Mouse (Mus musculus) Patski (cell line): ENCODE results near the gene Pold2. TPM values are rescaled to one million over a fixed set of nuclear protein-coding genes. Genes with fewer than 3 reads are reported as not detected.

ENCODE experiments used
- ATAC-seq: fragments of 100-300 bp; one replicate; pipeline ENCODE4 v1.8.0; 2021
- CTCF ChIA-PET: fragments of 350-600 bp; sonication (Branson Sonifier 250); formaldehyde crosslinking; loops from one replicate; lab custom pipeline; 2022; ENCODE audit warnings: inconsistent platforms; lab: Charles Lee
- POLR2A ChIA-PET: fragments of 350-600 bp; sonication (Branson Sonifier 250); formaldehyde crosslinking; loops from one replicate; lab custom pipeline; 2022; ENCODE audit warnings: antibody characterized with exemption, inconsistent platforms; lab: Charles Lee
- DNase-seq: peaks from one replicate; pipeline ENCODE4 v3.0.0-alpha.2; 2011; ENCODE audit warnings: low read depth, low spot score
- H3K27me3 ChIP-seq: fragments of 371-371 bp; one replicate; pipeline ENCODE4 v1.5.1; 2021
- CTCF ChIP-seq: fragments of 100-300 bp; IDR thresholded peaks from one replicate; pipeline ENCODE4 v1.5.1; 2021
- in situ Hi-C: fragments of 300-500 bp; cut with MboI; formaldehyde crosslinking; loops from 3 replicates; pipeline ENCODE4 v1.11.1; 2018; ENCODE audit warnings: low pct_unique_long_range_greater_than_20kb, mixed read lengths
- polyA plus RNA-seq: library from polyadenylated mRNA; unstranded; gene quantifications from one replicate; pipeline ENCODE4 v1.2.3, GENCODE M21; 2021

The Pold2 gene
- polyA plus RNA-seq, 1 experiment from 2014 or later, result 76.9 TPM

DNA sequence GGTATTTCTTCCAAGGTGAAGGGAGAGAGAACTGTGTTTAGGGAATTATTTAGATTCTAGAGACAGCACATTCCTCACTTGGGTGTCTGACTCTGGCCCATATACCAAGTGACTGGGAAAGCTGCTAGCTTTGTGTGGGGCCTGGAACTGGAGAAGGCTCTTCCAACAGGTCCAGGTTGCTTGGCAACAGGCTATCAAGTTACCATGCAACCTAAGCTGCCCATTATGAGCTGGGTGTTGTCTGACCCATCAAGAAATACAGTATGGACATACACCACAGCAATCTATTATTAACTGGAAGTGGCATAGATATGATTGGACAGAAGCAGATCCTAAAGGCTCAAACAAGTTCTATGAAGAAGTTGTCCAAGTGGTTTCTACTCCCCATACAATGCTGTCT, 52.7 kb downstream of the Pold2 start:
- H3K27me3 ChIP-seq, result no peaks in the 10 kb centered on the region
- no peak for ATAC-seq
- CTCF ChIA-PET, result interaction anchor here (1.1 kb wide), 2 partner anchors 14 to 61 kb away, joined by 3 read pairs; no protein-coding TSS in a partner anchor
- no peak for TF ChIP-seq CTCF
- in situ Hi-C loops, result no loop called here
- no peak for DNase-seq
- POLR2A ChIA-PET, result no interaction called here

Other genes starting within 250 kb of the Pold2 start
- gene Mrps24, start 162.6 kb downstream of the Pold2 start, polyA plus RNA-seq, result 98.7 TPM
- gene Urgcp, start 115.9 kb downstream of the Pold2 start, polyA plus RNA-seq, result 25.5 TPM
- 120 TPM for gene Dbnl, start 89.8 kb downstream of the Pold2 start, polyA plus RNA-seq
- gene Pgam2, start 74.6 kb downstream of the Pold2 start, polyA plus RNA-seq, result 7.7 TPM
- gene Polm, start 40.3 kb downstream of the Pold2 start, polyA plus RNA-seq, result 47.5 TPM
- 12.5 TPM for gene Aebp1, start 16.3 kb downstream of the Pold2 start, polyA plus RNA-seq
- not detected for gene Myl7, start 20.5 kb upstream of the Pold2 start, polyA plus RNA-seq
- 0.33 TPM for gene Gck, start 71.8 kb upstream of the Pold2 start, polyA plus RNA-seq
- 94.5 TPM for gene Ykt6, start 77.4 kb upstream of the Pold2 start, polyA plus RNA-seq
- gene Camk2b, start 188.1 kb upstream of the Pold2 start, polyA plus RNA-seq, result 9.6 TPM